Mouse (Mus musculus): ENCODE measurements around the gene Sertad4. TPM values are rescaled to one million over a fixed set of nuclear protein-coding genes. Genes with fewer than 3 reads are reported as not detected.

Gene Sertad4
- polyA plus RNA-seq, 1 experiment, result not detected

- under 1% methylated on average over 45 of the region's 45 CpGs for WGBS
- TF ChIP-seq POLR2A (IDR thresholded peaks at IDR 0.05; ENCODE audit: insufficient read depth, low read depth, low read length) (no peak), CTCF (IDR thresholded peaks at IDR 0.05; ENCODE audit: insufficient read depth, low read depth, low read length) (no peak)
- Histone ChIP-seq H3K4me1 (ENCODE audit: control insufficient read depth, insufficient read depth, low read length) (peaks cover 28% of the 10 kb centered on the region), H3K4me3 (ENCODE audit: insufficient read depth, low read depth, low read length) (peak overlapping the region; percentile 73), H3K27ac (ENCODE audit: insufficient read depth, low read depth, low read length) (peak overlapping the region; percentile 91)
Observed at GRCm38 (mm10) chr1:192854819-192855271, 711 bp downstream of the Sertad4 start.

GRCm38 (mm10) chr1:192853988-192854818 lies 1.4 kb downstream of the Sertad4 start:
- peak overlapping the region; percentile 73 for H3K4me3 ChIP-seq (ENCODE audit: insufficient read depth, low read depth, low read length)
- WGBS, result 12% methylated on average over 19 of the region's 19 CpGs
- no peak for TF ChIP-seq POLR2A (IDR thresholded peaks at IDR 0.05; ENCODE audit: insufficient read depth, low read depth, low read length)
- no peak for TF ChIP-seq CTCF (IDR thresholded peaks at IDR 0.05; ENCODE audit: insufficient read depth, low read depth, low read length)
- peak overlapping the region; percentile 91 for H3K27ac ChIP-seq (ENCODE audit: insufficient read depth, low read depth, low read length)
- peaks cover 28% of the 10 kb centered on the region for H3K4me1 ChIP-seq (ENCODE audit: control insufficient read depth, insufficient read depth, low read length)

GRCm38 (mm10) chr1:192853429-192853828 lies 2.1 kb downstream of the Sertad4 start:
- Histone ChIP-seq H3K4me3 (ENCODE audit: insufficient read depth, low read depth, low read length) (no peak overlapping the region), H3K4me1 (ENCODE audit: control insufficient read depth, insufficient read depth, low read length) (peaks cover 28% of the 10 kb centered on the region), H3K27ac (ENCODE audit: insufficient read depth, low read depth, low read length) (no peak overlapping the region)
- 37% methylated on average over 2 of the region's 2 CpGs for WGBS
- TF ChIP-seq CTCF (IDR thresholded peaks at IDR 0.05; ENCODE audit: insufficient read depth, low read depth, low read length) (no peak), POLR2A (IDR thresholded peaks at IDR 0.05; ENCODE audit: insufficient read depth, low read depth, low read length) (no peak)

- peaks cover 28% of the 10 kb centered on the region for H3K4me1 ChIP-seq (ENCODE audit: control insufficient read depth, insufficient read depth, low read length)
- peak overlapping the region; percentile 16; the same call in 1 of the 2 replicates for H3K27ac ChIP-seq (ENCODE audit: insufficient read depth, low read depth, low read length)
- no peak for TF ChIP-seq CTCF (IDR thresholded peaks at IDR 0.05; ENCODE audit: insufficient read depth, low read depth, low read length)
- TF ChIP-seq POLR2A (IDR thresholded peaks at IDR 0.05; ENCODE audit: insufficient read depth, low read depth, low read length), result no peak
- no peak overlapping the region for H3K4me3 ChIP-seq (ENCODE audit: insufficient read depth, low read depth, low read length)
Observed at GRCm38 (mm10) chr1:192852047-192852446, 3.5 kb downstream of the Sertad4 start.

GRCm38 (mm10) chr1:192851640-192852039 lies 3.9 kb downstream of the Sertad4 start:
- 9% methylated on average over 6 of the region's 6 CpGs for WGBS
- TF ChIP-seq CTCF (IDR thresholded peaks at IDR 0.05; ENCODE audit: insufficient read depth, low read depth, low read length), result no peak
- no peak for TF ChIP-seq POLR2A (IDR thresholded peaks at IDR 0.05; ENCODE audit: insufficient read depth, low read depth, low read length)
- Histone ChIP-seq H3K27ac (ENCODE audit: insufficient read depth, low read depth, low read length) (peak overlapping the region; percentile 16), H3K4me1 (ENCODE audit: control insufficient read depth, insufficient read depth, low read length) (peaks cover 29% of the 10 kb centered on the region), H3K4me3 (ENCODE audit: insufficient read depth, low read depth, low read length) (0 out of 2 replicates have a peak overlapping the region, but pooled peaks have one; percentile 2)

GRCm38 (mm10) chr1:192851126-192851525 lies 4.4 kb downstream of the Sertad4 start:
- H3K4me1 ChIP-seq (ENCODE audit: control insufficient read depth, insufficient read depth, low read length), result peaks cover 27% of the 10 kb centered on the region
- peak overlapping the region; percentile 16 for H3K27ac ChIP-seq (ENCODE audit: insufficient read depth, low read depth, low read length)
- 8% methylated on average over 2 of the region's 2 CpGs for WGBS
- H3K4me3 ChIP-seq (ENCODE audit: insufficient read depth, low read depth, low read length), result no peak overlapping the region
- no peak for TF ChIP-seq POLR2A (IDR thresholded peaks at IDR 0.05; ENCODE audit: insufficient read depth, low read depth, low read length)
- TF ChIP-seq CTCF (IDR thresholded peaks at IDR 0.05; ENCODE audit: insufficient read depth, low read depth, low read length), result no peak

- H3K4me1 ChIP-seq (ENCODE audit: control insufficient read depth, insufficient read depth, low read length), result peaks cover 28% of the 10 kb centered on the region
- no peak for TF ChIP-seq CTCF (IDR thresholded peaks at IDR 0.05; ENCODE audit: insufficient read depth, low read depth, low read length)
- no peak for TF ChIP-seq POLR2A (IDR thresholded peaks at IDR 0.05; ENCODE audit: insufficient read depth, low read depth, low read length)
- no peak overlapping the region for H3K4me3 ChIP-seq (ENCODE audit: insufficient read depth, low read depth, low read length)
- WGBS, result 58% methylated on average over 5 of the region's 5 CpGs
- no peak overlapping the region for H3K27ac ChIP-seq (ENCODE audit: insufficient read depth, low read depth, low read length)
Observed at GRCm38 (mm10) chr1:192849616-192850015, 5.9 kb downstream of the Sertad4 start.

- Histone ChIP-seq H3K27ac (ENCODE audit: insufficient read depth, low read depth, low read length) (no peak overlapping the region), H3K4me3 (ENCODE audit: insufficient read depth, low read depth, low read length) (no peak overlapping the region), H3K4me1 (ENCODE audit: control insufficient read depth, insufficient read depth, low read length) (peaks cover 20% of the 10 kb centered on the region)
- 63% methylated on average over 3 of the region's 3 CpGs for WGBS
- TF ChIP-seq POLR2A (IDR thresholded peaks at IDR 0.05; ENCODE audit: insufficient read depth, low read depth, low read length) (no peak), CTCF (IDR thresholded peaks at IDR 0.05; ENCODE audit: insufficient read depth, low read depth, low read length) (no peak)
Observed at GRCm38 (mm10) chr1:192847254-192847653, 8.3 kb downstream of the Sertad4 start.

- no peak for TF ChIP-seq POLR2A (IDR thresholded peaks at IDR 0.05; ENCODE audit: insufficient read depth, low read depth, low read length)
- no peak for TF ChIP-seq CTCF (IDR thresholded peaks at IDR 0.05; ENCODE audit: insufficient read depth, low read depth, low read length)
- 35% methylated on average over 9 of the region's 9 CpGs for WGBS
Observed at GRCm38 (mm10) chr1:192841094-192841813, 14.3 kb downstream of the Sertad4 start.

More at GRCm38 (mm10) chr1:192841094-192841813, 14.3 kb downstream of the Sertad4 start:
- Histone ChIP-seq H3K27ac (ENCODE audit: insufficient read depth, low read depth, low read length) (peak overlapping the region; percentile 50), H3K4me3 (ENCODE audit: insufficient read depth, low read depth, low read length) (no peak overlapping the region), H3K4me1 (ENCODE audit: control insufficient read depth, insufficient read depth, low read length) (peaks cover 15% of the 10 kb centered on the region)

All from olfactory bulb, adult 2 months (tissue).